Comparison of ENCODE assay signal across 8 mouse cellular contexts in the genomic region with DNA sequence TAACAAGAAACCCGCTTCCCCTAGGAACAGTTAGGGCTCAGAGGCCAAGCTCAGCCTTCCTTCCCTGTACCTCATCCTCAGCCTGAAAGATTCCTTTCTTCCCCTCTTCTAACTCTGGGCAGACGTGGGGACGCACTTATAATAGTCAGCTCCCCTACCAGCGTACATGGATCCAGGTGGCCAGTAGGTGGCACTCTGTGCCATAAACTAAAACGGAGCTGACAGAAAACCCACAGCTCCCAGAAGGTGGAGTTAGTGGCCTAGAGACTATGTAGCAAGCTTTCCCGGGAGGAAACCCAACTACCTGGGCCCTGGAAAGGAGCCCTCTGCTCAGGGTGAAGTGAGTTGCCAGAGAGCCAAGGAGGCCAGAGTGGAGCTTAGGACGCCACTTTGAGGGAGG. TPM values are rescaled to one million over a fixed set of nuclear protein-coding genes. Genes with fewer than 3 reads are reported as not detected.
A peak's percentile ranks its signal among the peaks of the same experiment; 100 is the strongest.
DNase-seq lines count a peak whose midpoint lies in the region; ATAC-seq lines count a peak whose summit lies in the region.

No protein-coding gene starts in this region.

- no peaks in the 10 kb centered on the region for H3K4me1 ChIP-seq in forebrain, embryonic 10.5 days
- H3K4me1 ChIP-seq in forebrain, embryonic 16.5 days (replicated peaks; ENCODE audit: control insufficient read depth, insufficient read depth, low read length), result no peaks in the 10 kb centered on the region
- H3K4me1 ChIP-seq in midbrain, embryonic 13.5 days (replicated peaks), result peaks cover 2% of the 10 kb centered on the region; the same call in 1 of the 2 replicates

- H3K27me3 ChIP-seq in forebrain, embryonic 10.5 days (ENCODE audit: poor library complexity, severe bottlenecking), result no peaks in the 10 kb centered on the region
- no peaks in the 10 kb centered on the region for H3K27me3 ChIP-seq in forebrain, embryonic 16.5 days (replicated peaks; ENCODE audit: control insufficient read depth, insufficient read depth, low read length)
- no peaks in the 10 kb centered on the region for H3K27me3 ChIP-seq in midbrain, embryonic 13.5 days

- no peak for ATAC-seq in forebrain, embryonic 16.5 days
- ATAC-seq in erythroblast, adult 5-6 weeks (replicated peaks; ENCODE audit: low FRiP score, poor library complexity, severe bottlenecking), result 0 out of 2 replicates have a peak, but pooled peaks have one; percentile 34
- peak; percentile 65; the same call in 1 of the 2 replicates for ATAC-seq in midbrain, embryonic 13.5 days

- H3K9me3 ChIP-seq in forebrain, embryonic 10.5 days, result no peaks in the 10 kb centered on the region
- no peaks in the 10 kb centered on the region for H3K9me3 ChIP-seq in forebrain, embryonic 16.5 days (ENCODE audit: control insufficient read depth, low read length)
- H3K9me3 ChIP-seq in midbrain, embryonic 13.5 days, result no peaks in the 10 kb centered on the region

- peak; percentile 60 for DNase-seq in forebrain, embryonic 10.5 days (ENCODE audit: extremely low spot score, low spot score)
- DNase-seq in brain, embryonic 18.5 days (ENCODE audit: low read depth, low spot score), result peak; percentile 47
- peak; percentile 84 for DNase-seq in heart, postnatal 4 days
- peak; percentile 45 to 56 for DNase-seq in layer of hippocampus, postnatal 36 days
- peak; percentile 17 to 39 for DNase-seq in spleen, postnatal 14 days (ENCODE audit: low spot score in 2 of 2)

- no peak overlapping the region for H3K9ac ChIP-seq in forebrain, embryonic 16.5 days (replicated peaks; ENCODE audit: low read depth, low read length)
- H3K9ac ChIP-seq in midbrain, embryonic 13.5 days (replicated peaks), result no peak overlapping the region

- WGBS in forebrain, embryonic 10.5 days, result 26% methylated on average over 7 of the region's 7 CpGs
- WGBS in forebrain, embryonic 16.5 days, result 21% methylated on average over 7 of the region's 7 CpGs
- 26% methylated on average over 7 of the region's 7 CpGs for WGBS in midbrain, embryonic 13.5 days

- no peak overlapping the region for H3K4me3 ChIP-seq in forebrain, embryonic 10.5 days
- H3K4me3 ChIP-seq in forebrain, embryonic 16.5 days (replicated peaks; ENCODE audit: low read length), result no peak overlapping the region
- no peak overlapping the region for H3K4me3 ChIP-seq in midbrain, embryonic 13.5 days (replicated peaks)

- no peak overlapping the region for H3K4me2 ChIP-seq in forebrain, embryonic 16.5 days (ENCODE audit: low read length)
- H3K4me2 ChIP-seq in midbrain, embryonic 13.5 days (replicated peaks), result no peak overlapping the region

- peaks cover 40% of the 10 kb centered on the region for H3K36me3 ChIP-seq in forebrain, embryonic 10.5 days (replicated peaks)
- no peaks in the 10 kb centered on the region for H3K36me3 ChIP-seq in forebrain, embryonic 16.5 days (ENCODE audit: control insufficient read depth, insufficient read depth)
- no peaks in the 10 kb centered on the region for H3K36me3 ChIP-seq in midbrain, embryonic 13.5 days

- no peak overlapping the region for H3K27ac ChIP-seq in forebrain, embryonic 10.5 days
- no peak overlapping the region for H3K27ac ChIP-seq in forebrain, embryonic 16.5 days (ENCODE audit: low read length)
- no peak overlapping the region for H3K27ac ChIP-seq in midbrain, embryonic 13.5 days

RNA-seq across cellular contexts. Expression of a gene that starts 18.3 kb away (rescaled TPM):
- 13.5 and 13.7 TPM in 2 replicates for polyA plus RNA-seq in forebrain, embryonic 10.5 days (2016; fragmentation: Nextera tagmentation; extraction: Ambion mirVana)
- polyA plus RNA-seq in forebrain, embryonic 16.5 days (2015; fragmentation: Nextera tagmentation; extraction: Ambion mirVana), result 3.1 and 3.5 TPM in 2 replicates
- not detected in 2 replicates for total RNA-seq in erythroblast, adult 5-6 weeks (2015; ENCODE audit: low replicate concordance)
- total RNA-seq in erythroblast, adult 5-6 weeks (2017; ENCODE audit: low replicate concordance), result not detected in 2 replicates
- total RNA-seq in heart, postnatal 4 days (2021), result 10 to 100 TPM; 36.7 to 40.9 TPM
- 1 to 10 TPM in 1 of 2 experiments, under 1 TPM in 1; 0.52 to 1.1 TPM for total RNA-seq in layer of hippocampus, postnatal 36 days (2021)
- 4.0 and 4.5 TPM in 2 replicates for polyA plus RNA-seq in midbrain, embryonic 13.5 days (2015; fragmentation: Nextera tagmentation; extraction: Ambion mirVana)

RNA-seq across cellular contexts. Expression of a gene that starts 32.2 kb away (rescaled TPM):
- 0.71 and 0.93 TPM in 2 replicates for polyA plus RNA-seq in forebrain, embryonic 10.5 days (2016; fragmentation: Nextera tagmentation; extraction: Ambion mirVana)
- polyA plus RNA-seq in forebrain, embryonic 16.5 days (2015; fragmentation: Nextera tagmentation; extraction: Ambion mirVana), result 2.3 and 3.2 TPM in 2 replicates
- total RNA-seq in erythroblast, adult 5-6 weeks (2015; ENCODE audit: low replicate concordance), result not detected in 2 replicates
- not detected in 2 replicates for total RNA-seq in erythroblast, adult 5-6 weeks (2017; ENCODE audit: low replicate concordance)
- total RNA-seq in heart, postnatal 4 days (2021), result 10 to 100 TPM; 22.5 to 26.9 TPM
- 100 to 1,000 TPM in 1 of 2 experiments, 10 to 100 TPM in 1; 94.3 to 107 TPM for total RNA-seq in layer of hippocampus, postnatal 36 days (2021)
- polyA plus RNA-seq in midbrain, embryonic 13.5 days (2015; fragmentation: Nextera tagmentation; extraction: Ambion mirVana), result 2.1 and 2.3 TPM in 2 replicates

Comparison
In these comparisons a context has a peak if more than half of its experiments do, and no peak if none do; other contexts are left out.
1. DNase-seq: peak in every context shown above with its lines; median percentile 84 in heart, postnatal 4 days; 60 in forebrain, embryonic 10.5 days; 50 in layer of hippocampus, postnatal 36 days; 47 in brain, embryonic 18.5 days; 28 in spleen, postnatal 14 days.
2. RNA of a gene that starts 18.3 kb away (total RNA-seq): 36.7 to 40.9 TPM in heart, postnatal 4 days; 0.52 to 1.1 TPM in layer of hippocampus, postnatal 36 days and not detected in erythroblast, adult 5-6 weeks; every median in the first group is over 10 times any median in the second.
3. RNA of a gene that starts 32.2 kb away (total RNA-seq): 94.3 to 107 TPM in layer of hippocampus, postnatal 36 days and 22.5 to 26.9 TPM in heart, postnatal 4 days; not detected in erythroblast, adult 5-6 weeks; every median in the first group is over 10 times any median in the second.